Mouse (Mus musculus) 3134 (cell line): ENCODE results near the gene Foxo6.
A peak's percentile ranks its signal among the peaks of the same experiment; 100 is the strongest.

ENCODE experiments used
- DNase-seq: peaks from one replicate; pipeline ENCODE4 v3.0.0-alpha.2; 2011; ENCODE audit warnings: low spot score; ENCODE audit not compliant: insufficient read length; ENCODE audit errors: extremely low read depth

Gene Foxo6

GRCm38 (mm10) chr4:120287290-120288111, at the start of gene Foxo6:
TSS of gene Foxo6 (minus strand) at chr4:120287349.
- peak; percentile 97 for DNase-seq

GRCm38 (mm10) chr4:120334316-120334715, 47.2 kb upstream of the Foxo6 start:
- DNase-seq: no peak

- no peak for DNase-seq
Observed at GRCm38 (mm10) chr4:120332934-120333421, 45.8 kb upstream of the Foxo6 start.

- no peak for DNase-seq
Observed at GRCm38 (mm10) chr4:120332405-120332933, 45.3 kb upstream of the Foxo6 start.

DNA sequence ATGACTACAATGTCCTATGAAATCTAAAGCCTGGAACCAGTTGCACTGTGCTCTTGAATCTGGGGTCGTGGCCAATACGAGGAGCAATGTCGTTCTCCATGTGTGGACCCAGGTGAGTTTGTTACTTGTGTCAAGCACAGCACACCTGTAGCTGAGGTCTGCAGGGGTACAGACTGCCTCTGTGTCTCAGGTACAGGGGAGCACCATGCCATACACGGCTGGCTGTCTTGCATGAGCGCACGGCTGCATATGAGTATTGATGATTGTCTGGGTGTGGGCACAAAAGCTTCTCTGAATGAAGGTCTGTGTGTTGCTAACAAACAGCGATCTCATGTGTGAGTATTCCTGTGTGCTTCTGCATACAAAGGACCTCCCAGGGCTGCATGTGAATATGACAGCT, 44.8 kb upstream of the Foxo6 start:
- DNase-seq: no peak

- no peak for DNase-seq
Observed at GRCm38 (mm10) chr4:120331541-120331940, 44.4 kb upstream of the Foxo6 start.

- DNase-seq: no peak
Observed at GRCm38 (mm10) chr4:120325748-120326147, 38.6 kb upstream of the Foxo6 start.

GRCm38 (mm10) chr4:120325051-120325450, 37.9 kb upstream of the Foxo6 start:
- no peak for DNase-seq

- DNase-seq: no peak
Observed at GRCm38 (mm10) chr4:120323858-120324257, 36.7 kb upstream of the Foxo6 start.

- no peak for DNase-seq
Observed at GRCm38 (mm10) chr4:120323198-120323597, 36.0 kb upstream of the Foxo6 start.

GRCm38 (mm10) chr4:120317541-120317940, 30.4 kb upstream of the Foxo6 start:
- DNase-seq: no peak

DNA sequence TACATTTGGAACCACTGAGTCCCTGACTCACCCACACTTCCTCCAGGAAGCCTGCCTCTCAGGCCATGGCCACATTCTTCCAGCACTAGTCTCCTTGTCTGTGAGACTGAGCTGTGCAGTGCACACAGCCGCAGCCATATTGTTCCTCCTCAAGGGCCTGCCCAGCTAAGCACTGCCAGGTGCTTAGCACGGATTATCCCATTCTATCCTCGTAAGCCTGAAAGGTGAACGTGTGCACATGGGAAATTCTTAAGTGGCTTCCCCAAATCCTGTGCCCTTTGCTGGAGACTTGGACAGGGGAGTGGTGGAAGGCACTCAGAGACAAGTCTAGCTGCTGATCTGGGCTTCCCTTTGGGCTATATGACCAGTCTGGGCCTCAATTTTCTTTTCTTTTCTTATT, 29.6 kb upstream of the Foxo6 start:
- no peak for DNase-seq

- no peak for DNase-seq
Observed at GRCm38 (mm10) chr4:120314571-120314970, 27.4 kb upstream of the Foxo6 start.

- DNase-seq: no peak
Observed at GRCm38 (mm10) chr4:120313309-120313708, 26.2 kb upstream of the Foxo6 start.

DNA sequence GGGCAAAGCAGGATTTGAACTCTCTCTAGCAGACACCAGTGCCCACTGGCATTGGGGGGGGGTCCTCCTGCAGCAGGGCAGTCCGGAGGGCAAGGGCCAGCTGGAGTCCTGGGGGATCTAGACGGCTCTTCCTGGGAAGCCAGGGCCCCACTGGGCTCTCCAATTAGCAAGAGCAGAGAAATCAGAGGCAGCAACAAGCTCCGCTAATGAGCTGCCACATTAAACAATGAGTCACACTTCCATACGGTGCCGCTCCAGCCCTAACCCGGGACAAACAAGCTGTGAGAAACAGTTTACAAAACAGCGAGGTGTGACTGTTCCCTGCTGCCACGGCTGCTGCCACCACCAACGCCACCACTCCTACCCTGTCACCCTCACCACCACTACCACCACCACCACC, 17.4 kb upstream of the Foxo6 start:
- no peak for DNase-seq

DNA sequence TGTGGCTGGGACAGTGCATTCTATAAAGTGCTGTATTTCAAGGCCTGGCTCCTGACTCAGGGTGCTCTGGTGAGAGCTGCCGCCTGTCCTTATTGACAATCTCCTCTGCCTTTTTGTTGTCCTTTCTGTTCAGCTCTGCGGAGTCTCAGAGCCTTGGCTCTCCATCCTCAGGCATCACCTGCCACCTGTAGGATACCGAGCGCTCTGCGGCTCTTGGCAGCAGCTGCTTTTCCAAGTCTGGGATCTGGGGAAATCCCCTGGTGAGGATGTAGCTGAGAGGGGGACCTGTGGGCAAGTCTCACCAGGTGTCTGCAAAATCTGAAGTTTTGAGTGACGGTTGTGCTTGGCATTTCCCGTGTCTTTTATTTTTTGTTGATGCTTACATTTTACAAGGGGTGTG, 12.1 kb upstream of the Foxo6 start:
- DNase-seq: no peak

- DNase-seq: no peak
Observed at GRCm38 (mm10) chr4:120291106-120291822, 4.1 kb upstream of the Foxo6 start.

DNA sequence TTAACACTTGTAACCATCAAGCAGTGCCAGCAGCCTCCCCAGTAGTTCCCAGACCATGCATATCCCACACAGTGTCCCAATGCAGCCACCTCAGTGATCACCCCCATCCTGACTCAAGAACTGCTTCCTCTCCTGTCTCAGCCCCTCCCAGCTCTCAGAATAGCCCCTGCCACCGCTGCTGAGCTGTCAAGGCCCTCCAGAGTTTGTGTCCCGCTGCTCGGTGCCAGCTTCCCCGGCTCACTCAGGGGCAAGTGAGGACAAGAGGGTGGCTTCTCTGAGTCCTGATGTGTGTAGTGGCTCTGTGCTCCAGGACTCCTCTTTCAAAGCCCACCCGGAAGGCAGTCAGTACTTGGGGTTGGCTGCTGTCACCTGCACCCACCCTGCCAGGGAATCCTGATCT, 3.3 kb upstream of the Foxo6 start:
- DNase-seq: no peak

GRCm38 (mm10) chr4:120289181-120289965, 2.2 kb upstream of the Foxo6 start:
- DNase-seq: peak; percentile 53

DNA sequence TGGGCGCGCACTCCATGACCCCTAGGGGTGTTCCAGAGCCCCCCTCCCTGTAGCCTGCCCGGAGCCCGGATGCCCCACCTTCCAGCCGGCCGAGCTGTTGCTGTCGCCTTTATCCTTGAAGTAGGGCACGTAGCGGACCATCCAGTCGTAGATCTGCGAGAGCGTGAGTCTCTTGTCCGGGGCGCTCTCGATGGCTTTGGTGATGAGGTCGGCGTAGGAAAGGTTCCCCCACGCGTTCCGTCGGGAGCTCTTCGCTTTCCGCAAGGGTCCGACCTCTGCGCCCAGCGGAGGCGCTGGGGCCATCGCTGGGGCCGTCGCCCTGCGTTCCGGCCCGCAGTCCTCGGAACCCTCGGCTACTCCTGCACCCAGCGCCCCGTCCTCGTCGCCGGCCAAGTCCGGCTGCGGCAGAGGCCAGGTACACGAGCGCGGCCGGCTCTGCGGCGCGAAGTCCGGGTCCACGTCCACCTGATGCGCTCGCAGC, 348 bp downstream of the Foxo6 start:
- DNase-seq: no peak

DNA sequence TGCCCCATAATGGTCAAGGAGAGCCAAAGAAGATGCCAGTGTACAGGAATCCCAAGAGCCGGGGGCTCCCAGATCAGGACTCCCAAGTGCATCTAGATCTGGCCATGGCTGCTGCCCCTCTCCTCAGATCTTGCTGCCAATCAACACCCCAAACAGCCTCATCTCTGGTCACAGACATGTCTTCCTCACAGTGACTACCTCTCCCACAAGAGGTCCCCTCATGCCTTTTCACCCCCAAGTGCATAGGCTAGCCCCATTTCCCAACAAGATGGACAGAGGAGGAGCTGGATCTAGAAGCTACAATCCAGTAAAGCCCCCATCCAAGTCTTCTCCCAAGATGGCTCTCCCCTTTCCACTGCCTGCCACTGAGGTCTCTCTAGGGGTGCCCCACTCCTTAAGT, 1.4 kb downstream of the Foxo6 start:
- DNase-seq: no peak
